Mouse (Mus musculus): Measurements from ENCODE around the gene Nob1. TPM values are rescaled to one million over a fixed set of nuclear protein-coding genes. Genes with fewer than 3 reads are reported as not detected.

The Nob1 gene
- polyA plus RNA-seq, 1 experiment from 2014 or later: 66.2 TPM

Other genes starting within 250 kb of the Nob1 start
- 12.3 and 14.7 TPM in 2 replicates for gene Nfat5, start 131.6 kb downstream of the Nob1 start, polyA plus RNA-seq (2014; fragmentation: Nextera tagmentation; extraction: Ambion mirVana)
- 8.9 and 10.6 TPM in 2 replicates for gene Nqo1, start 21.8 kb downstream of the Nob1 start, polyA plus RNA-seq (2014; fragmentation: Nextera tagmentation; extraction: Ambion mirVana)
- 40.4 and 43.6 TPM in 2 replicates for gene Wwp2, start 11.3 kb upstream of the Nob1 start, polyA plus RNA-seq (2014; fragmentation: Nextera tagmentation; extraction: Ambion mirVana)
- gene Psmd7, start 163.4 kb upstream of the Nob1 start, polyA plus RNA-seq (2014; fragmentation: Nextera tagmentation; extraction: Ambion mirVana): 254 and 272 TPM in 2 replicates